8 mouse cellular contexts compared by ENCODE assay signal in genomic region chr15:84192058-84192791, GRCm38 (mm10). TPM values are rescaled to one million over a fixed set of nuclear protein-coding genes. Genes with fewer than 3 reads are reported as not detected.
DNase-seq lines count a peak whose midpoint lies in the region; ATAC-seq and TF ChIP-seq lines count a peak whose summit lies in the region.

Gene Samm50 (plus strand): TSS chr15:84192241.

- intact Hi-C loops in heart, adult 2 months (cut with DNase I) = loop anchor here (1.0 to 5.0 kb wide), 3 partner anchors 25 to 60 kb away; partner anchors contain the start of gene Pnpla3

- H3K27me3 ChIP-seq in embryonic facial prominence, embryonic 14.5 days (replicated peaks; ENCODE audit: control insufficient read depth, insufficient read depth, low read length) = no peaks in the 10 kb centered on the region
- no peaks in the 10 kb centered on the region for H3K27me3 ChIP-seq in heart, adult 2 months (ENCODE audit: control insufficient read depth, insufficient read depth, low read length)
- no peaks in the 10 kb centered on the region for H3K27me3 ChIP-seq in limb, embryonic 13.5 days
- no peaks in the 10 kb centered on the region for H3K27me3 ChIP-seq in midbrain, embryonic 16.5 days (ENCODE audit: control insufficient read depth, insufficient read depth, low read depth, low read length)

- H3K36me3 ChIP-seq in embryonic facial prominence, embryonic 14.5 days (ENCODE audit: control insufficient read depth, insufficient read depth, low read length) = peaks cover 13% of the 10 kb centered on the region
- H3K36me3 ChIP-seq in heart, adult 2 months (ENCODE audit: control insufficient read depth, insufficient read depth, low read length) = peaks cover 3% of the 10 kb centered on the region; the same call in 1 of the 2 replicates
- peaks cover 21% of the 10 kb centered on the region for H3K36me3 ChIP-seq in limb, embryonic 13.5 days
- H3K36me3 ChIP-seq in midbrain, embryonic 16.5 days (ENCODE audit: control insufficient read depth, insufficient read depth, low read length) = 0 out of 2 replicates have a peak, but pooled peaks cover 3% of the 10 kb centered on the region

- H3K4me3 ChIP-seq in embryonic facial prominence, embryonic 14.5 days (ENCODE audit: low read depth, low read length) = peak within 1 kb of the TSS; percentile 82
- peak within 1 kb of the TSS; percentile 97 for H3K4me3 ChIP-seq in heart, adult 2 months
- H3K4me3 ChIP-seq in limb, embryonic 13.5 days = peak within 1 kb of the TSS; percentile 93
- peak within 1 kb of the TSS; percentile 76 for H3K4me3 ChIP-seq in midbrain, embryonic 16.5 days (ENCODE audit: low read depth, low read length)

- peak; percentile 29 for TF ChIP-seq CTCF in heart, adult 2 months (IDR thresholded peaks at IDR 0.05)

- peak; percentile 70 for TF ChIP-seq EP300 in heart, adult 2 months (IDR thresholded peaks at IDR 0.05; ENCODE audit: insufficient read depth, low read depth, low read length)

- H3K9ac ChIP-seq in embryonic facial prominence, embryonic 14.5 days (ENCODE audit: low read depth, low read length) = peak within 1 kb of the TSS; percentile 86
- H3K9ac ChIP-seq in heart, adult 2 months (ENCODE audit: low read depth, low read length) = peak within 1 kb of the TSS; percentile 97
- H3K9ac ChIP-seq in limb, embryonic 13.5 days = peak within 1 kb of the TSS; percentile 83
- H3K9ac ChIP-seq in midbrain, embryonic 16.5 days (ENCODE audit: low read depth, low read length) = peak within 1 kb of the TSS; percentile 76

- TF ChIP-seq POLR2A in heart, adult 2 months (IDR thresholded peaks at IDR 0.05; ENCODE audit: insufficient read depth, low read depth, low read length) = peak; percentile 93

- H3K79me2 ChIP-seq in heart, adult 2 months (replicated peaks; ENCODE audit: control insufficient read depth, insufficient read depth, low read length) = peaks cover 2% of the 10 kb centered on the region

- H3K9me3 ChIP-seq in embryonic facial prominence, embryonic 14.5 days (ENCODE audit: control insufficient read depth, low read length) = no peaks in the 10 kb centered on the region
- no peaks in the 10 kb centered on the region for H3K9me3 ChIP-seq in limb, embryonic 13.5 days
- H3K9me3 ChIP-seq in midbrain, embryonic 16.5 days (replicated peaks; ENCODE audit: control insufficient read depth, low read length, poor library complexity, severe bottlenecking) = no peaks in the 10 kb centered on the region

- H3K4me2 ChIP-seq in embryonic facial prominence, embryonic 14.5 days (ENCODE audit: low read depth, low read length) = peak within 1 kb of the TSS; percentile 68
- H3K4me2 ChIP-seq in limb, embryonic 13.5 days (replicated peaks) = peak within 1 kb of the TSS; percentile 83
- peak within 1 kb of the TSS; percentile 72 for H3K4me2 ChIP-seq in midbrain, embryonic 16.5 days (ENCODE audit: low read length)

- peaks cover 12% of the 10 kb centered on the region; the same call in 1 of the 2 replicates for H3K4me1 ChIP-seq in embryonic facial prominence, embryonic 14.5 days (ENCODE audit: control insufficient read depth, insufficient read depth, low read length)
- H3K4me1 ChIP-seq in heart, adult 2 months (ENCODE audit: control insufficient read depth, insufficient read depth, low read length) = no peaks in the 10 kb centered on the region; the same call in 1 of the 2 replicates
- H3K4me1 ChIP-seq in limb, embryonic 13.5 days = peaks cover 11% of the 10 kb centered on the region
- peaks cover 13% of the 10 kb centered on the region for H3K4me1 ChIP-seq in midbrain, embryonic 16.5 days (ENCODE audit: control insufficient read depth, insufficient read depth, low read length)

- peak within 1 kb of the TSS; percentile 91 for H3K27ac ChIP-seq in embryonic facial prominence, embryonic 14.5 days (replicated peaks; ENCODE audit: low read depth, low read length)
- peak within 1 kb of the TSS; percentile 97 for H3K27ac ChIP-seq in heart, adult 2 months
- H3K27ac ChIP-seq in limb, embryonic 13.5 days = peak within 1 kb of the TSS; percentile 86
- H3K27ac ChIP-seq in midbrain, embryonic 16.5 days (ENCODE audit: low read length) = peak within 1 kb of the TSS; percentile 81

- peak; percentile 100 for ATAC-seq in embryonic facial prominence, embryonic 14.5 days (ENCODE audit: low read depth)
- ATAC-seq in limb, embryonic 13.5 days (ENCODE audit: low FRiP score, low read depth) = peak; percentile 98
- ATAC-seq in midbrain, embryonic 16.5 days = peak; percentile 98

- peak; percentile 96 for DNase-seq in 3T3-L1 (ENCODE audit: low read depth, low spot score)
- DNase-seq in adrenal gland, postnatal 4 days (ENCODE audit: low spot score in 2 of 2) = peak; percentile 63 to 80
- peak; percentile 98 for DNase-seq in embryonic facial prominence, embryonic 14.5 days (ENCODE audit: low spot score)
- DNase-seq in heart, adult 2 months = peak; percentile 91 to 93
- DNase-seq in kidney, adult 8-10 months = peak; percentile 91 to 93
- peak; percentile 87 to 91 for DNase-seq in spleen, postnatal 10 days (ENCODE audit: low spot score in 2 of 2)

- 6% methylated on average over 28 of the region's 48 CpGs for WGBS in embryonic facial prominence, embryonic 14.5 days
- 3% methylated on average over 48 of the region's 48 CpGs for WGBS in heart, adult 2 months
- WGBS in limb, embryonic 13.5 days = 3% methylated on average over 48 of the region's 48 CpGs
- WGBS in midbrain, embryonic 16.5 days = 4% methylated on average over 48 of the region's 48 CpGs

RNA-seq across cellular contexts. Expression of gene Samm50, which starts in this region (rescaled TPM):
- 100 to 1,000 TPM; 159 to 160 TPM for total RNA-seq in adrenal gland, postnatal 4 days (2021)
- polyA plus RNA-seq in embryonic facial prominence, embryonic 14.5 days (2014; fragmentation: Nextera tagmentation; extraction: Ambion mirVana) = 71.1 and 74.0 TPM in 2 replicates
- 100 to 1,000 TPM; 258 to 289 TPM for total RNA-seq in heart, adult 2 months (2021)
- polyA plus RNA-seq in heart, adult 2 months (2012; rRNA removed) = 27.8 and 36.6 TPM in 2 replicates
- 101 and 104 TPM in 2 replicates for polyA plus RNA-seq in limb, embryonic 13.5 days (2015; fragmentation: Nextera tagmentation; extraction: Ambion mirVana)
- 90.6 and 93.8 TPM in 2 replicates for polyA plus RNA-seq in midbrain, embryonic 16.5 days (2015; fragmentation: Nextera tagmentation; extraction: Ambion mirVana)

Comparison
In these comparisons a context has a peak if more than half of its experiments do, and no peak if none do; other contexts are left out.
1. Peak in every context shown above with its lines: DNase-seq, ATAC-seq, H3K4me3 ChIP-seq and H3K27ac ChIP-seq.